Mouse (Mus musculus): ENCODE results near the gene Nudt17. TPM values are rescaled to one million over a fixed set of nuclear protein-coding genes. Genes with fewer than 3 reads are reported as not detected.
A peak's percentile ranks its signal among the peaks of the same experiment; 100 is the strongest.
"Not testable (repeated sequence)": the region's sequence is repeated elsewhere in the genome, so short reads cannot be mapped to it uniquely, and the experiment has no call there.

The Nudt17 gene
- polyA plus RNA-seq, 1 experiment, result 0.17 TPM

DNA sequence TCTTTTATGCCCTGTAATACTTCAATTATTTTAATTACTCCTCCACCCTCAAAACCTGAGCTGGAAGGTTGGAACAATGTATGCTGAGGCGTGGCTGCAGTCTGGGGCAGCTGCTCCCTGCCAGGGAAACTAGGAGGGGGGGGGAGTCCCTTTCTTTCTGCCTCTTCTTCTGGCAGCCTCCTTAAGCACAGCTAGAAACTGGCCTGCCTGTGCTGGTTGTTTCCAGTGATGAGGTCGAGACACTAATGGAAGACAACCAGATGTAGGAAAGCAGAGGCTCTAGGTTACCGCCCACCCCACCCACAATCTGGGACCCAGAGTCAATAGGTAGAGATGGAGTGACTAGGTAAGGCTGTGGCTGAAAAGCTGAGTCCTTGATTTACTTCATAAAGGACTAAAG is 32.7 kb downstream of the Nudt17 start:
- Histone ChIP-seq H3K27me3 (replicated peaks) (peaks cover 2% of the 10 kb centered on the region), H3K4me3 (replicated peaks) (no peak overlapping the region), H3K4me1 (peaks cover 85% of the 10 kb centered on the region), H3K9me3 (no peaks in the 10 kb centered on the region), H3K36me3 (replicated peaks; ENCODE audit: low read length) (peaks cover 40% of the 10 kb centered on the region)
- no peak for TF ChIP-seq GATA1 (IDR thresholded peaks at IDR 0.05; ENCODE audit: borderline replicate concordance, low read length)

DNA sequence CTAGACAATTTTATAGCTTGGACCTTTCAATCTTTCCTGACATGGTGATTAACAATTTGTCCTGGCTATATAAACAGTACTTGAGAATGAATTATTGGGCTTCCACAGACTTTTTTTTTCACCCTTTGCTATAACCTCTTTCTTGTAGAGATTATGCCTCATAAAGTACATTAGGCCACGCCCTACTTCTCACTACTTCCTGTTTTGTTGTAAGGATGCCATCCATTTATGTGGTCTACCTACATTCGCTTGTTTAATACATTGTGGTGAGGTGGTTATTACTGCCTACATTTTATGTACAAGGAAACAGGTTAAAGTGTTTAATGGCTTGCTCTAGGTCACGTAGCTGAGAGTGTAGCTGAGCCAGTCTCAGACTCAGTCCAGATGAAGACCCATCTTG is 33.2 kb downstream of the Nudt17 start:
- H3K4me1 ChIP-seq, result peaks cover 85% of the 10 kb centered on the region
- H3K4me3 ChIP-seq (replicated peaks), result no peak overlapping the region
- H3K36me3 ChIP-seq (replicated peaks; ENCODE audit: low read length), result peaks cover 35% of the 10 kb centered on the region
- H3K27me3 ChIP-seq (replicated peaks), result peaks cover 2% of the 10 kb centered on the region
- no peak for TF ChIP-seq FLI1 (IDR thresholded peaks at IDR 0.05; ENCODE audit: low read length)
- no peak for TF ChIP-seq GATA1 (IDR thresholded peaks at IDR 0.05; ENCODE audit: borderline replicate concordance, low read length)
- H3K9me3 ChIP-seq, result no peaks in the 10 kb centered on the region

DNA sequence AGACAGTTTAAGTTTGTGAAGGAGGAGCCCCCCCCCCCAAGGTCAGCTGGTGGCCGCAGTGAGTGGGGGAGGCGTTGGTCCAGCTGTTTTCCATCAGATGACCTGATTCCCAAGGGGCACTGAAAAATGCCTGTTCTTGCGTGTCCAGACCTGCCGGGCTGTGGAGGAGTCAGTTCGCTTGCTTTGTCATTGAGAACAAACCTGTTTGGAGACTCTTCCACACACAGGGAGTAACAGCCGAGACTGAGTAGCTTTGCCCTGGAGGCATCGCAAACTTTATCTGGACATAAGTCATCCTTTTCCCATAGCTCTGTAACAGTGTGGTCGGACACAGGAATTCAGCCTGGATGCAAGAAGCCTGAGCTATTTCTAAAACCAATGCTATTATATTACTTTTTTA is 33.9 kb downstream of the Nudt17 start:
- TF ChIP-seq GATA1 (IDR thresholded peaks at IDR 0.05; ENCODE audit: borderline replicate concordance, low read length) (no peak), FLI1 (IDR thresholded peaks at IDR 0.05; ENCODE audit: low read length) (no peak)
- Histone ChIP-seq H3K4me1 (peaks cover 85% of the 10 kb centered on the region), H3K9me3 (no peaks in the 10 kb centered on the region)

DNA sequence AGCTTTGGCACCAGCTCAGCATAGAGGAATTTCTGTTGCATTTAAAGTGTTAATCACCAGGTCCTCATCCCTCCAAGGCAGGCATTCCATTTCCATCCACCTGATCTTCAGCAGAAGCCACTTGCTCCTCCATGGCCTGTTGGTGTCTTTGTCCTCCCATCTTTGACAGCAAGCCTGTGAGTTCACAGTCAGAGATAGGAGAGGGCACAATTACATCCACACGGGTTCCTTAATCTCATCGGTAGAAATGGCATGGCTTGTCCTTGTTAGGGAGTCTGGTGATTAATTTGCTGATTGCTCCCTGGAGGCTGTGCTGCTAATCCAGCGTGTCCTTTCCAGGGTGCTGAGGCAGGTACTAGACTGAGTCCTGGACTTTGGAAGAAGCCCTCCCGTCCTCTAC is 34.8 kb downstream of the Nudt17 start:
- Histone ChIP-seq H3K27me3 (replicated peaks) (peaks cover under 1% of the 10 kb centered on the region), H3K4me1 (peaks cover 76% of the 10 kb centered on the region), H3K9me3 (no peaks in the 10 kb centered on the region), H3K4me3 (replicated peaks) (peak overlapping the region; percentile 55), H3K36me3 (replicated peaks; ENCODE audit: low read length) (peaks cover 19% of the 10 kb centered on the region)
- TF ChIP-seq FLI1 (IDR thresholded peaks at IDR 0.05; ENCODE audit: low read length) (no peak), GATA1 (IDR thresholded peaks at IDR 0.05; ENCODE audit: borderline replicate concordance, low read length) (no peak)

More for the DNA sequence above, 33.9 kb downstream of the Nudt17 start:
- Histone ChIP-seq H3K27me3 (replicated peaks) (peaks cover 2% of the 10 kb centered on the region), H3K36me3 (replicated peaks; ENCODE audit: low read length) (peaks cover 27% of the 10 kb centered on the region), H3K4me3 (replicated peaks) (no peak overlapping the region)

DNA sequence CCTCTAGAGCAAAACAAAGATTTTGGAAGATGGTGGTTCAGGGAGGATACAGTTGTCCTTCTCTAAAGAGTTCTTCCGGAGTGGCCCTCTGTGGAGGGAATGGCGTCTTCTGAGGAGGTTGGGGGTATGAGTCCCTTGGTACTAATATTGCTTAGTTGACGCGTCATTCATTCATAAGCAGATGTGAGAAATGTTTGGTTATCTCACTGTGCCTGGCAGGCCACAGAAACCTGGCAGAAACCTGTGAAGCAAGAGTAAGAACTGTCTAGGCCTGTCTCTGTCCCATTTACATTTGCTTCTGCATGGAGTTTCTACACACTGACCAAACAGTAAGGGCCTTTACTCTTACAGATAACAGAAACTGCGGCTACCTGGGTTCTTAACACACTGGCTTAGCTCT is 36.8 kb downstream of the Nudt17 start:
- Histone ChIP-seq H3K27me3 (replicated peaks) (no peaks in the 10 kb centered on the region), H3K36me3 (replicated peaks; ENCODE audit: low read length) (peaks cover 11% of the 10 kb centered on the region), H3K4me1 (peaks cover 66% of the 10 kb centered on the region), H3K4me3 (replicated peaks) (peak overlapping the region; percentile 94), H3K9me3 (no peaks in the 10 kb centered on the region)
- TF ChIP-seq GATA1 (IDR thresholded peaks at IDR 0.05; ENCODE audit: borderline replicate concordance, low read length), result no peak

DNA sequence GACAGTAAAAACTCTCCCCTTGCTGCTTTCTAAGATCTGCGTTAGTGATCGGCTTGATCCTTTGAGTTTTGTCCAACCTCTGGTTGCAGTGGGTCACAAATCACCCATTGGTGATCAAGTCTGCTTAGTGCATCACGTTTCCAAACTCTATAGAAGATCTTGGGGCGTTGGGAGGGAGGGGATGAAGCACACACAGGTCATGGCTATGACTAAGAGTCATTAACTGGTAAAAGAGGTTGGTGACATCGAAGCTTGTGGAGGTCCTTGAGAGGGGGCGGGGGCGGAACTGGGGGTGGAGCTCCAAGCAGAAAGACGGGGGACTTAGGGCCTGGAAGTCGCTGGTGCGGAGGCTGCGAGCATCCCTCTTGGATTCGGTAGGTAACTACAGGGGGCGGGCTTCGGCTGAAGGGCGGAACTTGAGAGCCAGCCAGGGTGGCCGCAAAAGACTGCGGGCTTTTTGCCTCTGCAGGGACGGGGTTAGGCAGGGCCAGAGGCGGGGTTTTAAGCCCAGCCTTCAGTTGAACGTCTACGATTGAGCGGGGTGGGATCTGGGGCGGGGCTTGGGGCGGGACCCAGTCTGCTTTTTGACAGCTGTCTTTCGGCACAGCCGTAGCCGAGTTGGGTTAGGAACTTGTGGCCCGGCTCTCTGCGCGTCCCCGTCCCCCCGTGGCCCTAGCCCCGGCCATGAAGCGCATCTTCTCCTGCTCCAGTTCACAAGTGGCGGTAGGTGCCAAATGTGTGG is 38.5 kb downstream of the Nudt17 start, which contains the start of gene Ankrd35:
Ankrd35 (plus strand) TSS at position 405 of the 742 bp plus-strand sequence.
- no peak for TF ChIP-seq GATA1 (IDR thresholded peaks at IDR 0.05; ENCODE audit: borderline replicate concordance, low read length)
- TF ChIP-seq FLI1 (IDR thresholded peaks at IDR 0.05; ENCODE audit: low read length), result no peak
- Histone ChIP-seq H3K27me3 (replicated peaks) (no peaks in the 10 kb centered on the region), H3K4me3 (replicated peaks) (peak within 1 kb of the TSS; percentile 94), H3K36me3 (replicated peaks; ENCODE audit: low read length) (peaks cover 11% of the 10 kb centered on the region), H3K9me3 (no peaks in the 10 kb centered on the region), H3K4me1 (peaks cover 54% of the 10 kb centered on the region)

DNA sequence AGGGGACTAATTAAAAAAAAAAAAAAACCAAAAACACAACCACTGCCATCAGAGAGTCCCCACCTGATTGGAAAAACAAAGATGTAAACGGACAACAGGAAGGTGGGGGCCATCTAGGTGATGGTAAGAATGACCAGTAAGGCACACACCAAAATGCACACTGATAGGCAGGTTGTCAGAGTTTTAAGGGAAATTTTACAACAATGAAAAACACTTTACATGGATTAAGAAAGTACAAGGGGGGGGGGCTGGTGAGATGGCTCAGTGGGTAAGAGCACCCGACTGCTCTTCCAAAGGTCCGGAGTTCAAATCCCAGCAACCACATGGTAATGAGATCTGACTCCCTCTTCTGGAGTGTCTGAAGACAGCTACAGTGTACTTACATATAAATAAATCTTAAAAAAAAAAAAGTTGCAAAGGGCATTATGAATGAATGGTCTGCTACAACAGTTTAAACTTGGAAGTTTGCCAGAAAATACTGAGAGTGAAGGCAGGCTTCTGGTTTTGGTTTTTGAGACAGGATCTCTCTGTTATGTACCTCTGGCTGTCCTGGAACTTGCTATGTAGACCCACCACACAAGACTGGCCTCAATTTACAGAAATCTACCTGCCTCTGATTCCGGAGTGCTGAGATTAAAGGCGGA is 39.8 kb downstream of the Nudt17 start:
- no peak overlapping the region for H3K4me3 ChIP-seq (replicated peaks)
- H3K9me3 ChIP-seq, result no peaks in the 10 kb centered on the region
- H3K36me3 ChIP-seq (replicated peaks; ENCODE audit: low read length), result peaks cover 3% of the 10 kb centered on the region
- peaks cover 51% of the 10 kb centered on the region for H3K4me1 ChIP-seq
- H3K27me3 ChIP-seq (replicated peaks), result no peaks in the 10 kb centered on the region
- TF ChIP-seq GATA1 (IDR thresholded peaks at IDR 0.05; ENCODE audit: borderline replicate concordance, low read length) (no peak), FLI1 (IDR thresholded peaks at IDR 0.05; ENCODE audit: low read length) (no peak)

DNA sequence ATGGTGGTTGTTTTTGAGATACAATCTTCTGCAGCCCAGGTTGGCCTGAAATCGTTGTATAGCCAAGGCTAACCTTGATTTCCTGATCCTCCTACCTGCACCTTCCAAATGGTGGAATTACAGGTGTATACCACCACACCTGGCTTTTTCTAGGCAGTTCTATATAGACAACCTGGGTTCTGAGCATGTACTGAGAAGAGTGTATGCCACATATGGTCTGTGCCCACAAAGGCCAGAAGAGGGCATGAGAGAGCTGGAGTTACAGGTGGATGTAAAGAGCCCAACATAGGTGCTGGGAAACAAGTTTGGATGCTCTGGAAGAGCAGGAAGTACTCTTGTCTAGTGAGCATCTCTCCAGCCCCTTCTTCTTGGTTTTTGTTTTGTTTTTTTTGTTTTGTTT is 41.0 kb downstream of the Nudt17 start:
- Histone ChIP-seq H3K36me3 (replicated peaks; ENCODE audit: low read length) (no peaks in the 10 kb centered on the region), H3K27me3 (replicated peaks) (no peaks in the 10 kb centered on the region), H3K9me3 (no peaks in the 10 kb centered on the region), H3K4me1 (peaks cover 45% of the 10 kb centered on the region), H3K4me3 (replicated peaks) (no peak overlapping the region)
- TF ChIP-seq FLI1 (IDR thresholded peaks at IDR 0.05; ENCODE audit: low read length), result no peak
- TF ChIP-seq GATA1 (IDR thresholded peaks at IDR 0.05; ENCODE audit: borderline replicate concordance, low read length), result no peak

DNA sequence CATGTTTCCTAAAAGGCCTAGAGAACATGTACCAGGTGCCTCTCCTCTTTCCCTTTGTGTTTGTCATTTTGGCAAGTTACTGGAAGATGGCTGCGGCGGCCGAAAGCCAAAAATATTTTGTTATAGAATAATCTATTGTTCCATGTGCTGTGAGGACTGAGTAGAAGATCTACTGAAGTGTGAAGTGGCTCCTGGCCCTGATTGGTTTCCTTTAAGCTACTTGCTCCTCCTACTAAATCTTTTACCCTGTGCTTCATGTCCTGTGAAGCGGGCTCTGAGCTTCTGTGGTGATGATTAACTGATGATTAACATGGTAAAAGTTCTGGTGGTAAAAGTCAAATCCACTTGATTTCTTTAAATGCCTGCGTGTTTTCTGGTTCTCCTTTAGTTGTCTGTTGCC is 41.4 kb downstream of the Nudt17 start:
- Histone ChIP-seq H3K4me3 (replicated peaks) (no peak overlapping the region), H3K36me3 (replicated peaks; ENCODE audit: low read length) (no peaks in the 10 kb centered on the region), H3K27me3 (replicated peaks) (no peaks in the 10 kb centered on the region), H3K4me1 (peaks cover 41% of the 10 kb centered on the region), H3K9me3 (no peaks in the 10 kb centered on the region)
- TF ChIP-seq GATA1 (IDR thresholded peaks at IDR 0.05; ENCODE audit: borderline replicate concordance, low read length) (no peak), FLI1 (IDR thresholded peaks at IDR 0.05; ENCODE audit: low read length) (no peak)

DNA sequence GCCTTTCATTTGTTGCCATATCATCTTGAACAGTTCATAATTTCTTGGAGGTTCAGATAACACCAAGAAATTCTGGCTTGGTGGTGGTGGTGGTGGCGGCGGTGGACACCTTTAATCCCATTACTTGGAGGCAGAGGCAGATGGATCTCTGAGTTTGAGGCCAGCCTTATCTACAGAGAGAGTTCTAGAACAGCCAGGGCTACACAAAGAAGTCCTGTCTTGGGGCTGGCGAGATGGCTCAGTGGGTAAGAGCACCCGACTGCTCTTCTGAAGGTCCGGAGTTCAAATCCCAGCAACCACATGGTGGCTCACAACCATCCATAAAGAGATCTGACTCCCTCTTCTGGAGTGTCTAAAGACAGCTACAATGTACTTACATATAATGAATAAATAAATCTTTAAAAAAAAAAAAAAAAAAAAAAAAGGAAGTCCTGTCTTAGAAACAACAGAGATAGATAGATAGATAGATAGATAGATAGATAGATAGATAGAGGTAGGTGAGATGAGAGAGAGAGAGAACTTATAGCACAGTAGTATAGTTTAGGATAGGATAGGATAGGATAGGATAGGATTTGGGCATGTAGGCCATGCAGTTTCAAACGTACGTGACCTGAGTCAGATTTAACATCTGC is 42.5 kb downstream of the Nudt17 start:
- H3K9me3 ChIP-seq; H3K36me3 ChIP-seq (replicated peaks; ENCODE audit: low read length); H3K4me3 ChIP-seq (replicated peaks); H3K27me3 ChIP-seq (replicated peaks): not testable (repeated sequence)
- peaks cover 41% of the 10 kb centered on the region for H3K4me1 ChIP-seq

Data from megakaryocyte, embryonic 14.5 days (primary cell).